Mouse (Mus musculus): ENCODE measurements around the gene Elovl5. TPM values are rescaled to one million over a fixed set of nuclear protein-coding genes. Genes with fewer than 3 reads are reported as not detected.

Gene Elovl5
- polyA plus RNA-seq, 1 experiment from 2014 or later: 70.7 TPM

- H3K27ac ChIP-seq (ENCODE audit: low read length): no peak overlapping the region
- no peaks in the 10 kb centered on the region for H3K9me3 ChIP-seq (ENCODE audit: control insufficient read depth, low read length)
- no peak overlapping the region for H3K4me2 ChIP-seq (ENCODE audit: low read length)
- no peak for ATAC-seq
- no peaks in the 10 kb centered on the region for H3K36me3 ChIP-seq (ENCODE audit: control insufficient read depth, insufficient read depth)
- 93% methylated on average over 2 of the region's 2 CpGs for WGBS
- H3K4me1 ChIP-seq (replicated peaks; ENCODE audit: control insufficient read depth, insufficient read depth, low read length): no peaks in the 10 kb centered on the region; the same call in 1 of the 2 replicates
- H3K9ac ChIP-seq (replicated peaks; ENCODE audit: low read depth, low read length): no peak overlapping the region
- H3K27me3 ChIP-seq (replicated peaks; ENCODE audit: control insufficient read depth, insufficient read depth, low read length): no peaks in the 10 kb centered on the region
- no peak overlapping the region for H3K4me3 ChIP-seq (replicated peaks; ENCODE audit: low read length)
These were observed 31.1 kb downstream of the Elovl5 start for GRCm38 (mm10) chr9:77948214-77948613.

GRCm38 (mm10) chr9:77949753-77950268, 32.6 kb downstream of the Elovl5 start:
- Histone ChIP-seq H3K4me2 (ENCODE audit: low read length) (no peak overlapping the region), H3K4me1 (replicated peaks; ENCODE audit: control insufficient read depth, insufficient read depth, low read length) (no peaks in the 10 kb centered on the region; the same call in 1 of the 2 replicates), H3K9ac (replicated peaks; ENCODE audit: low read depth, low read length) (no peak overlapping the region), H3K36me3 (ENCODE audit: control insufficient read depth, insufficient read depth) (no peaks in the 10 kb centered on the region), H3K27me3 (replicated peaks; ENCODE audit: control insufficient read depth, insufficient read depth, low read length) (no peaks in the 10 kb centered on the region), H3K27ac (ENCODE audit: low read length) (no peak overlapping the region), H3K9me3 (ENCODE audit: control insufficient read depth, low read length) (no peaks in the 10 kb centered on the region), H3K4me3 (replicated peaks; ENCODE audit: low read length) (no peak overlapping the region)
- WGBS: 28% methylated on average over 7 of the region's 7 CpGs
- no peak for ATAC-seq

- Histone ChIP-seq H3K4me3 (replicated peaks; ENCODE audit: low read length) (no peak overlapping the region), H3K4me2 (ENCODE audit: low read length) (no peak overlapping the region), H3K4me1 (replicated peaks; ENCODE audit: control insufficient read depth, insufficient read depth, low read length) (no peaks in the 10 kb centered on the region; the same call in 1 of the 2 replicates), H3K9ac (replicated peaks; ENCODE audit: low read depth, low read length) (no peak overlapping the region), H3K27me3 (replicated peaks; ENCODE audit: control insufficient read depth, insufficient read depth, low read length) (no peaks in the 10 kb centered on the region), H3K27ac (ENCODE audit: low read length) (no peak overlapping the region), H3K9me3 (ENCODE audit: control insufficient read depth, low read length) (no peaks in the 10 kb centered on the region), H3K36me3 (ENCODE audit: control insufficient read depth, insufficient read depth) (no peaks in the 10 kb centered on the region)
- peak; percentile 23; the same call in 1 of the 2 replicates for ATAC-seq
- 85% methylated on average over 7 of the region's 7 CpGs for WGBS
These were observed 33.8 kb downstream of the Elovl5 start for GRCm38 (mm10) chr9:77950841-77951475.

GRCm38 (mm10) chr9:77951971-77952370, 34.8 kb downstream of the Elovl5 start:
- 77% methylated on average over 7 of the region's 7 CpGs for WGBS
- H3K4me1 ChIP-seq (replicated peaks; ENCODE audit: control insufficient read depth, insufficient read depth, low read length): no peaks in the 10 kb centered on the region; the same call in 1 of the 2 replicates
- no peak overlapping the region for H3K4me3 ChIP-seq (replicated peaks; ENCODE audit: low read length)
- H3K9me3 ChIP-seq (ENCODE audit: control insufficient read depth, low read length): no peaks in the 10 kb centered on the region
- no peaks in the 10 kb centered on the region for H3K36me3 ChIP-seq (ENCODE audit: control insufficient read depth, insufficient read depth)
- no peak overlapping the region for H3K27ac ChIP-seq (ENCODE audit: low read length)
- no peak overlapping the region for H3K9ac ChIP-seq (replicated peaks; ENCODE audit: low read depth, low read length)
- H3K27me3 ChIP-seq (replicated peaks; ENCODE audit: control insufficient read depth, insufficient read depth, low read length): no peaks in the 10 kb centered on the region
- no peak overlapping the region for H3K4me2 ChIP-seq (ENCODE audit: low read length)
- ATAC-seq: no peak

GRCm38 (mm10) chr9:77953053-77953452, 35.9 kb downstream of the Elovl5 start:
- H3K27ac ChIP-seq (ENCODE audit: low read length): no peak overlapping the region
- no peaks in the 10 kb centered on the region for H3K36me3 ChIP-seq (ENCODE audit: control insufficient read depth, insufficient read depth)
- H3K4me1 ChIP-seq (replicated peaks; ENCODE audit: control insufficient read depth, insufficient read depth, low read length): no peaks in the 10 kb centered on the region; the same call in 1 of the 2 replicates
- H3K27me3 ChIP-seq (replicated peaks; ENCODE audit: control insufficient read depth, insufficient read depth, low read length): no peaks in the 10 kb centered on the region
- no peak overlapping the region for H3K9ac ChIP-seq (replicated peaks; ENCODE audit: low read depth, low read length)
- no peak; the same call in 1 of the 2 replicates for ATAC-seq
- H3K9me3 ChIP-seq (ENCODE audit: control insufficient read depth, low read length): no peaks in the 10 kb centered on the region
- H3K4me2 ChIP-seq (ENCODE audit: low read length): no peak overlapping the region
- no peak overlapping the region for H3K4me3 ChIP-seq (replicated peaks; ENCODE audit: low read length)
- 69% methylated on average over 8 of the region's 8 CpGs for WGBS

GRCm38 (mm10) chr9:77954496-77954895, 37.3 kb downstream of the Elovl5 start:
- 89% methylated on average over 7 of the region's 7 CpGs for WGBS
- no peak for ATAC-seq
- H3K27ac ChIP-seq (ENCODE audit: low read length): no peak overlapping the region
- no peaks in the 10 kb centered on the region for H3K36me3 ChIP-seq (ENCODE audit: control insufficient read depth, insufficient read depth)
- H3K4me1 ChIP-seq (replicated peaks; ENCODE audit: control insufficient read depth, insufficient read depth, low read length): no peaks in the 10 kb centered on the region; the same call in 1 of the 2 replicates
- H3K4me2 ChIP-seq (ENCODE audit: low read length): no peak overlapping the region
- no peak overlapping the region for H3K9ac ChIP-seq (replicated peaks; ENCODE audit: low read depth, low read length)
- H3K9me3 ChIP-seq (ENCODE audit: control insufficient read depth, low read length): no peaks in the 10 kb centered on the region
- H3K27me3 ChIP-seq (replicated peaks; ENCODE audit: control insufficient read depth, insufficient read depth, low read length): no peaks in the 10 kb centered on the region
- H3K4me3 ChIP-seq (replicated peaks; ENCODE audit: low read length): no peak overlapping the region

GRCm38 (mm10) chr9:77954981-77955380, 37.8 kb downstream of the Elovl5 start:
- no peak overlapping the region for H3K9ac ChIP-seq (replicated peaks; ENCODE audit: low read depth, low read length)
- ATAC-seq: no peak
- H3K4me3 ChIP-seq (replicated peaks; ENCODE audit: low read length): no peak overlapping the region
- 57% methylated on average over 3 of the region's 3 CpGs for WGBS
- H3K36me3 ChIP-seq (ENCODE audit: control insufficient read depth, insufficient read depth): no peaks in the 10 kb centered on the region
- no peaks in the 10 kb centered on the region for H3K9me3 ChIP-seq (ENCODE audit: control insufficient read depth, low read length)
- no peaks in the 10 kb centered on the region; the same call in 1 of the 2 replicates for H3K4me1 ChIP-seq (replicated peaks; ENCODE audit: control insufficient read depth, insufficient read depth, low read length)
- H3K27me3 ChIP-seq (replicated peaks; ENCODE audit: control insufficient read depth, insufficient read depth, low read length): no peaks in the 10 kb centered on the region
- H3K4me2 ChIP-seq (ENCODE audit: low read length): no peak overlapping the region
- H3K27ac ChIP-seq (ENCODE audit: low read length): no peak overlapping the region

- Histone ChIP-seq H3K27me3 (replicated peaks; ENCODE audit: control insufficient read depth, insufficient read depth, low read length) (no peaks in the 10 kb centered on the region), H3K4me2 (ENCODE audit: low read length) (no peak overlapping the region), H3K27ac (ENCODE audit: low read length) (no peak overlapping the region), H3K4me1 (replicated peaks; ENCODE audit: control insufficient read depth, insufficient read depth, low read length) (no peaks in the 10 kb centered on the region; the same call in 1 of the 2 replicates), H3K4me3 (replicated peaks; ENCODE audit: low read length) (no peak overlapping the region), H3K9me3 (ENCODE audit: control insufficient read depth, low read length) (no peaks in the 10 kb centered on the region), H3K9ac (replicated peaks; ENCODE audit: low read depth, low read length) (no peak overlapping the region), H3K36me3 (ENCODE audit: control insufficient read depth, insufficient read depth) (no peaks in the 10 kb centered on the region)
- WGBS: 96% methylated on average over 2 of the region's 2 CpGs
- no peak for ATAC-seq
These were observed 38.3 kb downstream of the Elovl5 start for GRCm38 (mm10) chr9:77955511-77955910.

- 94% methylated on average over 8 of the region's 8 CpGs for WGBS
- Histone ChIP-seq H3K9ac (replicated peaks; ENCODE audit: low read depth, low read length) (no peak overlapping the region), H3K27me3 (replicated peaks; ENCODE audit: control insufficient read depth, insufficient read depth, low read length) (no peaks in the 10 kb centered on the region), H3K9me3 (ENCODE audit: control insufficient read depth, low read length) (no peaks in the 10 kb centered on the region), H3K4me2 (ENCODE audit: low read length) (no peak overlapping the region), H3K4me1 (replicated peaks; ENCODE audit: control insufficient read depth, insufficient read depth, low read length) (no peaks in the 10 kb centered on the region; the same call in 1 of the 2 replicates), H3K27ac (ENCODE audit: low read length) (no peak overlapping the region), H3K4me3 (replicated peaks; ENCODE audit: low read length) (no peak overlapping the region), H3K36me3 (ENCODE audit: control insufficient read depth, insufficient read depth) (no peaks in the 10 kb centered on the region)
- no peak for ATAC-seq
These were observed 38.8 kb downstream of the Elovl5 start for GRCm38 (mm10) chr9:77955964-77956363.

Measured in forebrain, embryonic 16.5 days (tissue).